Mouse (Mus musculus) heart, embryonic 16.5 days (tissue): Measurements from ENCODE around the gene Rnf126. TPM values are rescaled to one million over a fixed set of nuclear protein-coding genes. Genes with fewer than 3 reads are reported as not detected.

Experiments used
- ATAC-seq: fragments of 200-750 bp; cut with Nextera tagmentation; replicated peaks from 2 replicates; pipeline ENCODE4 v1.8.0; 2017; ENCODE audit warnings: moderate number of reproducible peaks; ENCODE audit not compliant: insufficient read depth, low FRiP score; ENCODE audit errors: extremely low read depth
- H3K27ac ChIP-seq: fragments of 300-500 bp; sonication (generic); 2 replicates; pipeline ENCODE4 v1.5.1; 2014; ENCODE audit warnings: mild to moderate bottlenecking, low read length, control low read depth, moderate library complexity
- H3K27me3 ChIP-seq: fragments of 300-500 bp; sonication (generic); 2 replicates; pipeline ENCODE4 v1.6.1; 2014; ENCODE audit warnings: low read length, mixed read lengths; ENCODE audit not compliant: control insufficient read depth, insufficient read depth
- H3K36me3 ChIP-seq: fragments of 300-500 bp; sonication (generic); 2 replicates; pipeline ENCODE4 v1.6.1; 2014; ENCODE audit not compliant: control insufficient read depth, insufficient read depth
- H3K4me1 ChIP-seq: fragments of 300-500 bp; sonication (generic); 2 replicates; pipeline ENCODE4 v1.6.1; 2014; ENCODE audit warnings: low read length, mixed read lengths; ENCODE audit not compliant: control insufficient read depth, insufficient read depth
- H3K4me2 ChIP-seq: fragments of 300-500 bp; sonication (generic); 2 replicates; pipeline ENCODE4 v1.6.1; 2014; ENCODE audit warnings: low read depth, mild to moderate bottlenecking, control low read depth, low read length
- H3K4me3 ChIP-seq: fragments of 300-500 bp; sonication (generic); 2 replicates; pipeline ENCODE4 v1.5.1; 2014; ENCODE audit warnings: mild to moderate bottlenecking, control low read depth, low read length
- H3K9ac ChIP-seq: fragments of 300-500 bp; sonication (generic); 2 replicates; pipeline ENCODE4 v1.6.1; 2014; ENCODE audit warnings: low read length, control low read depth
- H3K9me3 ChIP-seq: fragments of 300-500 bp; sonication (generic); replicated peaks from 2 replicates; pipeline ENCODE4 v1.6.1; 2016; ENCODE audit warnings: low read length; ENCODE audit not compliant: control insufficient read depth
- WGBS: fragments of 180-500 bp; shearing (Covaris S2); extraction: QIAGEN DNeasy Blood & Tissue Kit; methylation state at CpG from one replicate; pipeline ENCODE4 v1.1.7; 2014; 5-methylcytosine and 5-hydroxymethylcytosine counted together
- polyA plus RNA-seq: library from polyadenylated mRNA; unstranded; fragments of >200 nt; fragmentation: Nextera tagmentation; extraction: Ambion mirVana; gene quantifications from 2 replicates; pipeline ENCODE4 v1.2.1, GENCODE M21; 2015

Rnf126 gene
- polyA plus RNA-seq, 1 experiment from 2014 or later = 56.0 TPM

- Histone ChIP-seq H3K27ac (peak overlapping the region; percentile 84), H3K4me2 (peak overlapping the region; percentile 43), H3K4me3 (peak overlapping the region; percentile 8; the same call in 1 of the 2 replicates)
These were observed 38.9 kb upstream of the Rnf126 start for GRCm38 (mm10) chr10:79805636-79806035.

GRCm38 (mm10) chr10:79803716-79804323 lies 37.1 kb upstream of the Rnf126 start:
- Histone ChIP-seq H3K9me3 (no peaks in the 10 kb centered on the region), H3K36me3 (no peaks in the 10 kb centered on the region), H3K9ac (no peak overlapping the region), H3K4me1 (peaks cover 13% of the 10 kb centered on the region), H3K27ac (no peak overlapping the region), H3K27me3 (no peaks in the 10 kb centered on the region), H3K4me2 (no peak overlapping the region; the same call in 1 of the 2 replicates), H3K4me3 (no peak overlapping the region)
- 26% methylated on average over 29 of the region's 29 CpGs for whole genome bisulfite sequencing
- no peak for ATAC-seq

More at GRCm38 (mm10) chr10:79805636-79806035, 38.9 kb upstream of the Rnf126 start:
- Histone ChIP-seq H3K27me3 (no peaks in the 10 kb centered on the region), H3K36me3 (no peaks in the 10 kb centered on the region), H3K4me1 (peaks cover 13% of the 10 kb centered on the region), H3K9me3 (no peaks in the 10 kb centered on the region), H3K9ac (no peak overlapping the region; the same call in 1 of the 2 replicates)
- ATAC-seq = peak; percentile 59
- 44% methylated on average over 11 of the region's 11 CpGs for WGBS

- Histone ChIP-seq H3K4me3 (no peak overlapping the region), H3K27ac (no peak overlapping the region)
These were observed 35.7 kb upstream of the Rnf126 start for GRCm38 (mm10) chr10:79802331-79802971.

GRCm38 (mm10) chr10:79801837-79802236 lies 35.1 kb upstream of the Rnf126 start:
- no peak for ATAC-seq
- H3K4me3 ChIP-seq = no peak overlapping the region
- no peak overlapping the region for H3K4me2 ChIP-seq
- H3K27ac ChIP-seq = no peak overlapping the region
- H3K36me3 ChIP-seq = no peaks in the 10 kb centered on the region
- peaks cover 16% of the 10 kb centered on the region for H3K4me1 ChIP-seq
- H3K27me3 ChIP-seq = no peaks in the 10 kb centered on the region
- no peaks in the 10 kb centered on the region for H3K9me3 ChIP-seq
- 36% methylated on average over 3 of the region's 3 CpGs for WGBS
- H3K9ac ChIP-seq = no peak overlapping the region

More at GRCm38 (mm10) chr10:79802331-79802971, 35.7 kb upstream of the Rnf126 start:
- Histone ChIP-seq H3K9ac (0 out of 2 replicates have a peak overlapping the region, but pooled peaks have one; percentile 6), H3K4me2 (no peak overlapping the region), H3K9me3 (no peaks in the 10 kb centered on the region), H3K4me1 (peaks cover 13% of the 10 kb centered on the region), H3K27me3 (no peaks in the 10 kb centered on the region), H3K36me3 (no peaks in the 10 kb centered on the region)
- peak; percentile 14; the same call in 1 of the 2 replicates for ATAC-seq
- WGBS = 30% methylated on average over 11 of the region's 11 CpGs

- no peak overlapping the region for H3K27ac ChIP-seq
- H3K27me3 ChIP-seq = no peaks in the 10 kb centered on the region
- ATAC-seq = no peak
- H3K4me1 ChIP-seq = peaks cover 16% of the 10 kb centered on the region
- H3K4me2 ChIP-seq = no peak overlapping the region
- no peaks in the 10 kb centered on the region for H3K36me3 ChIP-seq
- no peak overlapping the region for H3K9ac ChIP-seq
- H3K4me3 ChIP-seq = no peak overlapping the region
- 74% methylated on average over 11 of the region's 11 CpGs for WGBS
- H3K9me3 ChIP-seq = no peaks in the 10 kb centered on the region
These were observed 33.8 kb upstream of the Rnf126 start for GRCm38 (mm10) chr10:79800508-79800907.

GRCm38 (mm10) chr10:79798289-79798928 lies 31.7 kb upstream of the Rnf126 start:
- Histone ChIP-seq H3K4me2 (no peak overlapping the region), H3K9ac (no peak overlapping the region), H3K27ac (no peak overlapping the region; the same call in 1 of the 2 replicates), H3K36me3 (no peaks in the 10 kb centered on the region), H3K4me3 (no peak overlapping the region), H3K27me3 (no peaks in the 10 kb centered on the region), H3K4me1 (peaks cover 26% of the 10 kb centered on the region), H3K9me3 (no peaks in the 10 kb centered on the region)
- ATAC-seq = no peak
- 85% methylated on average over 12 of the region's 12 CpGs for WGBS

- no peaks in the 10 kb centered on the region for H3K27me3 ChIP-seq
- no peak overlapping the region for H3K4me3 ChIP-seq
- peaks cover 18% of the 10 kb centered on the region for H3K4me1 ChIP-seq
- peak overlapping the region; percentile 13; the same call in 1 of the 2 replicates for H3K4me2 ChIP-seq
- no peaks in the 10 kb centered on the region for H3K9me3 ChIP-seq
- H3K27ac ChIP-seq = peak overlapping the region; percentile 41; the same call in 1 of the 2 replicates
- no peaks in the 10 kb centered on the region for H3K36me3 ChIP-seq
- ATAC-seq = no peak
- WGBS = 33% methylated on average over 15 of the region's 15 CpGs
- 0 out of 2 replicates have a peak overlapping the region, but pooled peaks have one; percentile 10 for H3K9ac ChIP-seq
These were observed 30.6 kb upstream of the Rnf126 start for GRCm38 (mm10) chr10:79797326-79797725.

GRCm38 (mm10) chr10:79795905-79796304 lies 29.2 kb upstream of the Rnf126 start:
- no peaks in the 10 kb centered on the region for H3K9me3 ChIP-seq
- 93% methylated on average over 3 of the region's 3 CpGs for WGBS
- H3K27me3 ChIP-seq = no peaks in the 10 kb centered on the region
- H3K36me3 ChIP-seq = no peaks in the 10 kb centered on the region
- H3K27ac ChIP-seq = no peak overlapping the region
- no peak overlapping the region for H3K4me2 ChIP-seq
- peaks cover 14% of the 10 kb centered on the region for H3K4me1 ChIP-seq
- ATAC-seq = no peak
- H3K4me3 ChIP-seq = no peak overlapping the region
- H3K9ac ChIP-seq = no peak overlapping the region
